Mouse (Mus musculus) cerebellum, adult 18-20 months (tissue): ENCODE results near the gene Usp12.

Experiments used
- DNase-seq, 2 experiments: peaks; one replicate each; pipeline ENCODE4 v3.0.0; 2021

Usp12 gene

GRCm38 (mm10) chr5:146794853-146795252 lies at the start of gene Usp12:
TSS of gene Usp12 (minus strand) at chr5:146795006.
- peak; percentile 96 to 100 for DNase-seq

GRCm38 (mm10) chr5:146844301-146844941 lies 49.6 kb upstream of the Usp12 start:
- DNase-seq: peak in 1 of 2 experiments; percentile 29

- no peak for DNase-seq
These were observed 47.2 kb upstream of the Usp12 start for GRCm38 (mm10) chr5:146841996-146842395.

GRCm38 (mm10) chr5:146841301-146841700 lies 46.5 kb upstream of the Usp12 start:
- DNase-seq: no peak

- DNase-seq: no peak
These were observed 45.6 kb upstream of the Usp12 start for GRCm38 (mm10) chr5:146840422-146840821.

GRCm38 (mm10) chr5:146839760-146840159 lies 45.0 kb upstream of the Usp12 start:
- DNase-seq: no peak

GRCm38 (mm10) chr5:146838836-146839648 lies 44.2 kb upstream of the Usp12 start:
- no peak for DNase-seq

- DNase-seq: no peak
These were observed 43.3 kb upstream of the Usp12 start for GRCm38 (mm10) chr5:146837967-146838720.

- DNase-seq: no peak
These were observed 40.2 kb upstream of the Usp12 start for GRCm38 (mm10) chr5:146834959-146835358.

- DNase-seq: no peak
These were observed 38.9 kb upstream of the Usp12 start for GRCm38 (mm10) chr5:146833673-146834201.

GRCm38 (mm10) chr5:146832769-146833448 lies 38.1 kb upstream of the Usp12 start, which contains the start of gene Rpl21:
TSS of gene Rpl21 (plus strand) at chr5:146832890.
- DNase-seq: peak; percentile 92 to 96

- no peak for DNase-seq
These were observed 37.6 kb upstream of the Usp12 start for GRCm38 (mm10) chr5:146832435-146832768.

- DNase-seq: no peak
These were observed 34.7 kb upstream of the Usp12 start for GRCm38 (mm10) chr5:146829528-146829927.

GRCm38 (mm10) chr5:146823005-146823404 lies 28.2 kb upstream of the Usp12 start:
- no peak for DNase-seq

- no peak for DNase-seq
These were observed 24.3 kb upstream of the Usp12 start for GRCm38 (mm10) chr5:146818906-146819623.

GRCm38 (mm10) chr5:146817583-146817982 lies 22.8 kb upstream of the Usp12 start:
- DNase-seq: no peak

GRCm38 (mm10) chr5:146815394-146815793 lies 20.6 kb upstream of the Usp12 start:
- no peak for DNase-seq

GRCm38 (mm10) chr5:146813421-146813820 lies 18.6 kb upstream of the Usp12 start:
- no peak for DNase-seq

- no peak for DNase-seq
These were observed 18.1 kb upstream of the Usp12 start for GRCm38 (mm10) chr5:146812866-146813265.

GRCm38 (mm10) chr5:146809951-146810350 lies 15.1 kb upstream of the Usp12 start:
- DNase-seq: no peak

- DNase-seq: no peak
These were observed 11.2 kb upstream of the Usp12 start for GRCm38 (mm10) chr5:146806004-146806430.

GRCm38 (mm10) chr5:146798031-146798430 lies 3.2 kb upstream of the Usp12 start:
- DNase-seq: no peak
